Mouse (Mus musculus) intestine, embryonic 14.5 days (tissue): ENCODE measurements around the gene Kirrel. TPM values are rescaled to one million over a fixed set of nuclear protein-coding genes. Genes with fewer than 3 reads are reported as not detected.

Source experiments
- ATAC-seq: fragments of 200-750 bp; cut with Nextera tagmentation; replicated peaks from 2 replicates; pipeline ENCODE4 v1.8.0; 2017; ENCODE audit warnings: low read depth, moderate number of reproducible peaks, moderate TSS enrichment, moderate library complexity; ENCODE audit not compliant: low FRiP score, low TSS enrichment
- DNase-seq: peaks from one replicate; pipeline ENCODE4 v3.0.0-alpha.2; 2018; ENCODE audit warnings: low spot score
- H3K27ac ChIP-seq: fragments of 300-500 bp; sonication (generic); 2 replicates; pipeline ENCODE4 v1.5.1; 2014; ENCODE audit warnings: low read depth, mild to moderate bottlenecking, control low read depth
- H3K27me3 ChIP-seq: fragments of 300-500 bp; sonication (generic); replicated peaks from 2 replicates; pipeline ENCODE4 v1.6.1; 2014; ENCODE audit warnings: low read length, control low read depth; ENCODE audit not compliant: control insufficient read depth, insufficient read depth
- H3K36me3 ChIP-seq: fragments of 300-500 bp; sonication (generic); 2 replicates; pipeline ENCODE4 v1.6.1; 2014; ENCODE audit warnings: low read length, control low read depth; ENCODE audit not compliant: control insufficient read depth, insufficient read depth
- H3K4me1 ChIP-seq: fragments of 300-500 bp; sonication (generic); replicated peaks from 2 replicates; pipeline ENCODE4 v1.6.1; 2014; ENCODE audit warnings: low read length, control low read depth, mixed read lengths; ENCODE audit not compliant: control insufficient read depth, insufficient read depth
- H3K4me2 ChIP-seq: fragments of 300-500 bp; sonication (generic); 2 replicates; pipeline ENCODE4 v1.6.1; 2014; ENCODE audit warnings: low read length
- H3K4me3 ChIP-seq: fragments of 300-500 bp; sonication (generic); 2 replicates; pipeline ENCODE4 v1.5.1; 2014; ENCODE audit warnings: low read depth, low read length, control low read depth, mixed read lengths
- H3K9ac ChIP-seq: fragments of 300-500 bp; sonication (generic); 2 replicates; pipeline ENCODE4 v1.6.1; 2014; ENCODE audit warnings: mild to moderate bottlenecking, low read length
- H3K9me3 ChIP-seq: fragments of 300-500 bp; sonication (generic); 2 replicates; pipeline ENCODE4 v1.6.1; 2016; ENCODE audit warnings: low read length, control low read depth; ENCODE audit not compliant: control insufficient read depth
- WGBS: fragments of 180-500 bp; shearing (Covaris S2); extraction: QIAGEN DNeasy Blood & Tissue Kit; methylation state at CpG from one replicate; pipeline ENCODE4 v1.1.7; 2014; 5-methylcytosine and 5-hydroxymethylcytosine counted together
- polyA plus RNA-seq: library from polyadenylated mRNA; unstranded; fragments of >200 nt; fragmentation: Nextera tagmentation; extraction: Ambion mirVana; gene quantifications from 2 replicates; pipeline ENCODE4 v1.2.1, GENCODE M21; 2014

Gene Kirrel
- polyA plus RNA-seq, 1 experiment from 2014 or later: 10.1 TPM

GRCm38 (mm10) chr3:87194591-87194990 lies 20.0 kb upstream of the Kirrel start:
- ATAC-seq: no peak
- 88% methylated on average over 2 of the region's 2 CpGs for WGBS
- H3K9me3 ChIP-seq: no peaks in the 10 kb centered on the region
- no peaks in the 10 kb centered on the region for H3K36me3 ChIP-seq
- no peaks in the 10 kb centered on the region for H3K27me3 ChIP-seq
- no peak overlapping the region for H3K9ac ChIP-seq
- H3K27ac ChIP-seq: no peak overlapping the region
- H3K4me3 ChIP-seq: no peak overlapping the region
- no peak overlapping the region for H3K4me2 ChIP-seq
- DNase-seq: no peak
- H3K4me1 ChIP-seq: no peaks in the 10 kb centered on the region

GRCm38 (mm10) chr3:87193756-87194155 lies 19.2 kb upstream of the Kirrel start:
- no peaks in the 10 kb centered on the region for H3K4me1 ChIP-seq
- WGBS: 47% methylated on average over 1 of the region's 1 CpGs
- H3K27ac ChIP-seq: no peak overlapping the region
- no peak overlapping the region for H3K4me3 ChIP-seq
- H3K9me3 ChIP-seq: no peaks in the 10 kb centered on the region
- no peak overlapping the region for H3K4me2 ChIP-seq
- no peak for DNase-seq
- no peak for ATAC-seq
- no peak overlapping the region for H3K9ac ChIP-seq
- H3K36me3 ChIP-seq: no peaks in the 10 kb centered on the region
- H3K27me3 ChIP-seq: no peaks in the 10 kb centered on the region

DNA sequence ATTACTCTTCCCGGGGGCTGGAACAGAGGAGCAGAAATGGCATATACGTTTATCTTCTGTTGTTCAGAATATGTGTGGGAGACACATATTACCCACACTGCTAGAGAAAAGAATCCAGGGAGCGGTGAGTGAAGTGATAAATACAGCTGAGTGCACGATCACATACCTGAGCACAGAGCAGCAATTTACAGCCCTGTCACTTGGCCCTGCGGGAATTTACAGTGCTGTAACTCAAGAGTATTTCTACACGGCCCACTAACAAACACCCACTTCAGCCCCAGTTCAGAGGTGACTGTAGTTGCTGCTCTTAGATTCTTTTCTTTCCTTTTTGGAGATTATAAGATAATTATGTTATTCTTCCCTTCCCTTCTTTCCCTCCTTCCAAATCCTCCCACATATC lies 18.8 kb upstream of the Kirrel start:
- Histone ChIP-seq H3K36me3 (no peaks in the 10 kb centered on the region), H3K27me3 (no peaks in the 10 kb centered on the region), H3K9me3 (no peaks in the 10 kb centered on the region), H3K4me3 (no peak overlapping the region), H3K27ac (no peak overlapping the region), H3K9ac (no peak overlapping the region), H3K4me2 (no peak overlapping the region), H3K4me1 (no peaks in the 10 kb centered on the region)
- no peak for DNase-seq
- 32% methylated on average over 6 of the region's 6 CpGs for WGBS
- ATAC-seq: no peak; the same call in 1 of the 2 replicates

GRCm38 (mm10) chr3:87176687-87177086 lies 2.1 kb upstream of the Kirrel start:
- Histone ChIP-seq H3K4me2 (no peak overlapping the region), H3K27me3 (no peaks in the 10 kb centered on the region), H3K9ac (no peak overlapping the region), H3K27ac (no peak overlapping the region), H3K36me3 (no peaks in the 10 kb centered on the region), H3K4me1 (peaks cover 17% of the 10 kb centered on the region), H3K9me3 (no peaks in the 10 kb centered on the region), H3K4me3 (no peak overlapping the region)
- WGBS: 68% methylated on average over 4 of the region's 4 CpGs
- DNase-seq: peak; percentile 28
- no peak for ATAC-seq

GRCm38 (mm10) chr3:87175438-87175815 lies 880 bp upstream of the Kirrel start:
- Histone ChIP-seq H3K4me1 (peaks cover 27% of the 10 kb centered on the region), H3K27me3 (no peaks in the 10 kb centered on the region), H3K4me2 (peak overlapping the region; percentile 91), H3K9me3 (no peaks in the 10 kb centered on the region), H3K27ac (peak overlapping the region; percentile 90), H3K36me3 (no peaks in the 10 kb centered on the region), H3K9ac (no peak overlapping the region), H3K4me3 (no peak overlapping the region)
- DNase-seq (peak; percentile 68), ATAC-seq (no peak)
- 54% methylated on average over 3 of the region's 3 CpGs for WGBS

DNA sequence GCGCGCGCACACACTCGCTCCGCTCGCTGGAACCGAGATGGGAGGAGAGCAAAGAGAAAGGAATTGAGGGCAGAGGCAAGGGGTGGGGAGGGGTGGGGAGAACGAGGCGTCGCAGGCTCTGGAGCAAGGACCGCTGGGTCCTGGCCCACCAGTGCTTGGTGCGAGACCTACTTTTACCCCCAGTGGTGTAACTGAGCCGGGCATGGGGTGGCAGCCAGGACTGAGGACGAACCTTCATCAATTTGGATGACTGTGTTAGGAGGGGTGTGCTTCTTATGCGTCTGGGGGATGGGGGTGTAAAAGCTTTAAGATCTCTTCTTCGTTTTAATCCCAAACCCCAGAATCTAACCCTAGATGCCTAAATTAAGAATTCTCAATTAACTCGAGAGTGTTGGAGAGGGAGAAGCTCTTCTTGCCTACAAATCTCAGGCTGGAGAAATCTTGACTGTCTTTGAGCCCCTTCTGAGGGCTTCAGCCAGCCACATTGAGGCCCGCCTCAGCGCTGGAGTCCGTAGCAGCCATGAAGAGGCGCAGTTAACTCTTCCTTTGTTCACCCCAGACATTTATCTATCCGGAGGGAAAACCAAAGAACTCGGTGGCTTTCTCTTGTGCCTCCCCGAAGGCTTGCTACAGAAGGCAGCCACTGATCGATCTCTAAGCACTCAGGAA lies 356 bp upstream of the Kirrel start:
- peak overlapping the region; percentile 59 for H3K4me3 ChIP-seq
- peak overlapping the region; percentile 86 for H3K9ac ChIP-seq
- DNase-seq (no peak), ATAC-seq (no peak)
- no peaks in the 10 kb centered on the region for H3K36me3 ChIP-seq
- no peaks in the 10 kb centered on the region for H3K9me3 ChIP-seq
- H3K4me2 ChIP-seq: peak overlapping the region; percentile 91
- H3K4me1 ChIP-seq: peaks cover 32% of the 10 kb centered on the region
- H3K27ac ChIP-seq: peak overlapping the region; percentile 90
- WGBS: 2% methylated on average over 25 of the region's 25 CpGs
- no peaks in the 10 kb centered on the region for H3K27me3 ChIP-seq

DNA sequence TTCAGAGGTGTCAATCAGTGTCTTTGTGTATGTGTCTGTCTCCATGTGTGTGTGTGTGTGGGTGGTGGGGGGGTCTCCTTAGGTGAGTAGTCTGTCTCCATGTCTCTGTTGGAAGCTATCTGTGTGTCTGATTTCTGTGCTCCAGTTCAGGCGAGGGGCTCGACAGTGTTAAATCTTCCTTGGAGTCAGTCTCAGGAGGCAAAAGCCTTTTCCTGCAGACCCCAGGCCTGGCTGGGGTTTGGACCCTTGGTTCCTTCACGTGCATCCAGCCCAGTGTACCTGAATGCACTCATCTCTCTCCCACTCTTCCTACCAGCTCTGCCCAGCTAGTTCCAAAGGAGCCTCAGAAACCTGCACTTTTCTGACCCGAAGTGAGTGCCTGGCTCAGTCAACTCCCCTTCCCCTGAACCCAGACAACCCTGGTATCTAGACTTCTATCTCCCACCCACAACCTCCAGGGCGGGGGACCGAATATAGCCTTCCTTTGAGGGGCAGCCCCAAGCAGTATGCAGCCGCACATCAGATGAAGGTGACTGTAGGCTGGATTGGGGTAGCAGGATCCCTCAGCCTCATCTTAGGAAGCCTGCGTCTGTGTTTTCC lies 961 bp downstream of the Kirrel start:
- Histone ChIP-seq H3K4me3 (peak overlapping the region; percentile 59), H3K27me3 (no peaks in the 10 kb centered on the region), H3K27ac (peak overlapping the region; percentile 90), H3K4me2 (peak overlapping the region; percentile 91), H3K4me1 (peaks cover 42% of the 10 kb centered on the region), H3K9ac (peak overlapping the region; percentile 86), H3K9me3 (no peaks in the 10 kb centered on the region), H3K36me3 (no peaks in the 10 kb centered on the region)
- ATAC-seq: no peak; the same call in 1 of the 2 replicates
- 4% methylated on average over 8 of the region's 8 CpGs for WGBS
- peak; percentile 61 for DNase-seq

DNA sequence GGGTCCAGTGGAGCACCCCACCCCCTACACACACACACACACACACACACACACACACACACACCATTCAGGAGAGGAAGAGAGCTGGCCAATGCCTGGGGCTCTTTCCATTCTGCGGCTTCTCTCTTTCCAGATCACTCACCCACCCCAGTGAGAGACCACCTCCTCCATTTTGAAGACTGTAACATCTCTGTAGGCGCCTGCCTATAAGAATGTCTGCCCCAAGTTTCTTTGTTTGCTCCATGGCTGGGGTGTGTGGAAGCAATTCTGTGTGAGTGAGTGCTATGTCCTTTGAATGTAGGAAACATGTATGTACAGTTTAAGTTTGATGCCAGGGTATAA lies 1.5 kb downstream of the Kirrel start:
- Histone ChIP-seq H3K9me3 (no peaks in the 10 kb centered on the region), H3K4me2 (peak overlapping the region; percentile 91), H3K9ac (peak overlapping the region; percentile 86), H3K36me3 (no peaks in the 10 kb centered on the region), H3K4me3 (peak overlapping the region; percentile 59), H3K27ac (peak overlapping the region; percentile 90), H3K27me3 (no peaks in the 10 kb centered on the region), H3K4me1 (peaks cover 44% of the 10 kb centered on the region)
- ATAC-seq (no peak), DNase-seq (no peak)
- 4% methylated on average over 2 of the region's 2 CpGs for WGBS
